Mouse (Mus musculus) cerebellum, adult 2 months (tissue): ENCODE results near the gene Klhdc7b.

ENCODE experiments used
- CTCF ChIP-seq: fragments of 200-500 bp; IDR thresholded peaks from 2 replicates; pipeline ENCODE4 v1.5.1; 2011; ENCODE audit warnings: low read depth, mild to moderate bottlenecking, control low read depth, low read length, moderate library complexity, borderline replicate concordance; ENCODE audit not compliant: insufficient read depth
- POLR2A ChIP-seq: fragments of 200-500 bp; IDR thresholded peaks from 2 replicates; pipeline ENCODE4 v1.6.1; 2011; ENCODE audit warnings: low read length, control low read depth, borderline replicate concordance; ENCODE audit not compliant: insufficient read depth

DNA sequence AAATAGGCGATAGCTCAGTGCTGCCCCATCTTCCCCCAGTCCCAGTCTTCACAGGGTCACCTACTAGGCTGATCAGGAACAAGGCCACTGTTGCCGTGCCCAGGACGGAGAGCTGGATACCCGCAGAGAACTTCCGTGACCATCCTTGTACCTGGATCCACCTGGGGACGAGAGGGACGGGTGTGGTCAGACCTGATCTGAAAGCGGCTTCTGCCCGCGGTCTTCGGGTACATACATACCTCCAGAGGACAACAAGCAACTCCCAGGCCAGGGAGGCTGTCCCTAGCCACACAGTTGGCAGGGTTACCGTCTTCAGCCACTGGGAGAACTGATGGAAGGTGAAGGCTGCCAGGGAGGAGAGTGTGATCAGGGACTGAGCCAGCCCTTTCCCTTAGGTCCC is 31.9 kb upstream of the Klhdc7b start:
- TF ChIP-seq CTCF (no peak), POLR2A (no peak)
